Mouse (Mus musculus) ES-Bruce4 (cell line): Measurements from ENCODE around the gene Card11.

ENCODE experiments used
- CTCF ChIP-seq: IDR thresholded peaks from one replicate; pipeline ENCODE4 v1.8.1; 2011; ENCODE audit warnings: low read depth, low read length
- EP300 ChIP-seq: IDR thresholded peaks from 2 replicates; pipeline ENCODE4 v1.6.1; 2011; ENCODE audit warnings: low read depth, low read length; ENCODE audit not compliant: insufficient read depth
- POLR2A ChIP-seq: IDR thresholded peaks from one replicate; pipeline ENCODE4 v1.8.1; 2011; ENCODE audit warnings: low read length; ENCODE audit not compliant: insufficient read depth

GRCm38 (mm10) chr5:140841942-140842341 is 158.4 kb downstream of the Card11 start:
- no peak for TF ChIP-seq CTCF
- no peak for TF ChIP-seq POLR2A
- TF ChIP-seq EP300, result no peak
